Mouse (Mus musculus) testis, postnatal 14 days (tissue): ENCODE data around the gene Serinc3.

ENCODE experiments used
- DNase-seq: peaks from one replicate; pipeline ENCODE4 v3.0.0; 2021; ENCODE audit warnings: low spot score

The Serinc3 gene

DNA sequence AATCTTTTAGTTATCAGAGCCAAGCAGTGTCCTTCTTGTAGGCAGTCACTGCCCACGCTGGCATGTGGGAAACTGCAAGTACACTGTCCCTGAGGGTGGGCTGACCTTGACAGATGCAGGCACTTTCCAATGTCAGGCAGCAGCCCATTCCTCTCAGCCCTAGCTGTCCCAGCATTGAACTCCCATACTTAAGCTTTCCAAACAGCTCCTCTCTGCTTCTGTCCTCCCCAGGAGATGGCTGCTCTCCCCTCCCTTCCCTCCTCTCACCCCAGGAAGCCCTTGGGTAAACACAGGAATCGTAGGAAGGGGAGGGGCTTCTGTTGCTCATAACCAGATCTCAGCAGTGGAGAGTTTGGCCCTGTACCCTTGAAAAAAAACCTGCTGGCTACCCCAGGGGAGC is 49.8 kb downstream of the Serinc3 start:
- peak; percentile 55 for DNase-seq

DNA sequence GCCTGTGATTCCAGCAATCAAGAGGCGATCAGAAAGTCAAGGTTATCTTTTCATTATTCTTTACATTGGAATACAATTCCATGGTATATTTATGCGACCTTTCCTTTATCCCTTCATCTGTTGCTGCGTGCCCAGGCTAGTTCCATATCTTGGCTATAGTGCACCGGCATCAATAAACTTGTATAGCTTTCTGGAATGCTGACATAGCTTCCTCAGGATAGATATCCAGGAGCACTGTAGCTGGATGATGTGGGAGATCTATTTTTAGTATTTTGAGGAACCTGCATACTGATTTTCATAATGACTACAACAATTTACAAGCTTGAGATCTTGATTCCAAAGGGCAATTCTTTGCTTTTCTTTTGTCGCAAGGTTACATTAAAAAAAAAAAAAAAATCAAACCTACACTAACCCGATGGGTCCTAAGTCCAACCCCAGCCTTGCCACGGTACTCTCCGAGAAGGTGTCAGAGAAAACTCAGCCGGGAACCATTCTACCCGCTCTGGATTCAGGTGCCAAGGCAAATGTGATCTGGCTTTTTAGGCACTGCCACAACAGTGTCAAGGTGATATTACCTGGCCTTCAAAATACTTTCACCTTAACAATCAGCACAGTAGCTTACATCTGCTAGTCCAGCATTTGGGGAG is 51.2 kb downstream of the Serinc3 start:
- no peak for DNase-seq

DNA sequence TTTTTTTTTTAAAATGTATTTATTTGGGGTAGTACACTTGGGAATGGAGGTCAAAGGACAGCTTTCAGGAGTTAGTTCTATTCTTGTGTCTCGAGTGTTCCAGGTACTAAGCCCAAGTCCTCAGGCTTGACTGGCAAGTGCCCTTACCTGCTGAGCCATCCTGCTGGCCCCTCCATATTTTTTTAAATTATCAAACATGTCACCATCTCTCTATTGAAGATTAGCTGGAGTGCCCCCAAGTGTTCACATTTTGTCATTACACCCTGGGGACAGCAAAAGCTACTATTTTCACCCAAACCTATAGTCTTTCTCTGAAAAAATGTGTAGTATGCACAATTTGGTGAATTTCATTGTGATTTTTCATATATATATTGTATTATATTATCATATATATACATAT is 52.8 kb downstream of the Serinc3 start:
- DNase-seq: no peak

DNA sequence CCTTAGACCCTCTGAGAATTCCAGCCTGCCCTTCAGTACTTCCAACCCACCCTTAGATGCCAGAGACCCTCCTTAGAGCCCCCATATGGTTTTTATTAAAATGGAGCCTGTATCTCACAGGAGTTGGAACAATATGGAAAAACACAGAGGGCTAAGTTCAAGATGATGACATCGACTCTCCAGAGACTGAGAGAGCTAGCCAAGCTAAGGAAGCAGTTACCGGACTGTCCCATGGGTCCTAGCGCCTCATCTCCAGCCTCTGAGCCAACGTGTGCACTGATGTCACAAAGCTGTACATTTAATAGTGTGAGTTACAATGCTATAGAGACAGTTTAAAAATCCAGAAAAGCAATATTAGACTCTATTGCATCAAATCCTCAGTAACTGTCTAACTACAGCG is 53.9 kb downstream of the Serinc3 start:
- no peak for DNase-seq

DNA sequence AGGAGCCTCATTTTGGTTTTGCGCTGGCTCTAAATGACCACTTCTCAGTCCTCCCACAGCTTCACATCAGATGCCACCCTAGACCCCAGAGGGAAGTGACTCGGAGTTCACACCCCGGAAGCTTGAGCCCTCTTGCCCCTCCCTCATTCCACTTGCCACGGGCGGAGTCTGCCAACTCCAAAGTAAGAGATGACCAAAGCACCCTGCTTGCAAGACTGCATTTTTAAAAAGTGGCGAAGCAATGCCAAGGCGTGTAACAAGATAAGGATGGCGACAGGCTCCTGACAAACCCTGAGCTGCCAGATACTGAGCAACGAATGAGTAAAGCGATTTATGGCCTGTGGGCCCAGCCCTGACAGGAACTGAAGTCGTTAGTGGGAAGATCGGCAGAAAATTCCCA is 54.7 kb downstream of the Serinc3 start:
- no peak for DNase-seq

DNA sequence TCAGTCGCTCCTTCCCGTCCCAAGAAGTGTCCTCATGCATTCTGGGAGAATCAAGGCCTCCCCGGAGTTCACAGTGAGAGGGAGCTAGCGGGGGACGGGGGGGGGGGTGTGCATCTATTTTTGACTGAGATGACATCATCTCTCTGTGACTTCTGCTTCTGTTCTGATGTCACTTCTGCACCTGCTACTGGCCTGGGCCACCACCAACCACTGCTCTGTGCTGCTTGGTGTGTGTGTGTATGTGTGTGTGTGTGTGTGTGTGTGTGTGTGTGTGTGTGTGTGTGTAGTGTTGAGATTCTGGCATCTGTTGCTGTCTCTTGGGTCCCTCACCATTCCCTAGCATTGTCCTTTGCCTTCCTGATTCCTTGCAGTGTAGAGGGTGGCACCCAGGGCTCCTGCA is 57.4 kb downstream of the Serinc3 start:
- no peak for DNase-seq

DNA sequence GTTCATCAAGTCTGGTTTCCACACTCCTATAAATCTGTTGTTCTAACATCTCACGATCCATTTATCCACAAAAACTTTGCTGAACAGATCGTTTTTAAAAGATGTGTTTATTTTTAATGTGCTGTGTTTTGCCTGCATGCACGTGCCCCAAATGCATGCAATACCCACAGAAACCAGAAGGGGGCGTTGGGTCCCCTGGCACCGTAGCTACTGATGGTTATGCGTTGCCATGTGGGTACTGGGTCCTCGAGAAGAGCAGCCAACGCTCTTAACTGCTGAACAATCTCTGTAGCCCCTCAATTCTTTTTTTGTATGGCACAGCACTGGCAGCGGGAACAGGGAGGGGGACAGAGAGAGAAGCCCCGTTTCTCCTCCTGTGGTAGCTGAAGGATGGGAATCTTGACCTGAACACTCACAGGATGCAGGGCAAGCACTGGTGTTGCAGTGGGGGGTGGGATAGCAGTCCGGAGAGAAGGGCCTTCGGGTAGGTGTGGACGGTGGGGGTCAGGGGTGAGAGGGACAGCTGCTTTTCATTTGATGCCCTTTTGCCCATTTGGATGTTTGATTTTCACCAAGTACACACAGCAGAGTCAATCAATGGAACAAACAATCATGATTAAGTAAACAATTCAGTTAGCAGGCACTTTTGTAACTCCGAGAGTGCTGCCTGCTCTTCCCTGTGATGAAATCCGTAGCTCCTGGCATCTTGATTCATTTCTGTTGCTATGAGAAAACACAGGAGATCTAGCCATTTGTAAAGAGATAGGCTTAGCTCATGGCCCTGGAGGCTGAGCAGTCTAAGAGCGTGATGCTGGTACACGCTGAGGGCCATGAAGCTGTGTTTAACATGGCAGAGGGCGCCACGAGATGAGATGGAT is 58.3 kb downstream of the Serinc3 start:
- DNase-seq: peak; percentile 46

DNA sequence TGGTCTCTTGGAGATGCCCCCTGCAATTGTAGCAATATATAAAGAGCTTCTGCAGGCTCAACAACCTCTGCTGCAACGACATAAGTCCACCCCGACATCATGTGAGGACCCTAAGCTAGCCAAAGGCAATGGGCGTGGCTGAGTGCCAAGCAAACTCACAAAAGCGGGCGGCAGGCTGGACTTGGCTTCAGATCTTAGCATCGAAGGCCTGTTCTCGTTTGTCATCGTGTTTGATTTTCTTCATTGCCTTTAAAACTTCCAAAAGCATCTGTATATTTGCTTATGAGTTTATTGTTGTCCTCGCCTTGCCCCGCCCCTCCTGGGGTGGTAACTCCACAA is 60.9 kb downstream of the Serinc3 start:
- DNase-seq: no peak

DNA sequence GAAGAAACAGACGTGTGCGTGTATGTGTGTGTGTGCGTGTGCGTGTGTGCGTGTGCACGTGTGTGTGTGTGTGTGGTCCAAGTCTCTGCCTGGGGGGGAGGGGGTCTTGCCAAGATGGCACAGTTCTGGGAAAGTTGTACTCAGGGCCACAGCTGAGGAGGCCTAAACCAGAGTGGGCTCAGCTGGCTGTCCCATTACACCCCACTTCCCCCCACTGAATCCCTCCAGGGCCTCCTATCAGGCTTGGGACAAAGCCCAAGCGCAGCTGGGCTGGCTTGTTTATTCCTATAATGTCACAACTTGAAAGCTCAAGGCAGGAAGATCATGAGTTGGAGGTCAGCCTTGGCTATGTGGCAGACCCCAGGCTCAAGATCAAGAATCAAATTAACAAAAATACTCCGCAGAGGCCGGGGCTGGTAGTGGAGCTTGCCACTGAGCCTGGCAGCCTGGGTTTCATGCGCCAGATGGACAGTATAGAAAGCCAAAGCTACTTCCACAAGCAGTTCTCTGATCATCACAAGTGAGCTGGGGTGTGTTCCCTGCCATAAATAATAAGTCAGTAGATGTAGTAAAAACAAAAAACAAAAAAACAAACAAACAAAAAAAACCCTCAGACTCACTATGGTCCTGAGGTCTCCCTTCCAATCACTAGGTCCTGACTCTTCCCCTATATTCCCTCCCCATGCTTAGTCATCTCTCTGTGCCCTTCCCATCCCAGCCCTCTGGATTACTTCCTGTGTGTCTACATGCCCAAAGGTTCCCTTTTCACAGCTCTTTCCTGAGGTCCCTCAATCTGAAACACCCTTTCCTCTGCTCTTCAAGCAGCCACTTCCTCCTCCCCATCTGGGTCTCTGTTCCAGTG is 61.5 kb downstream of the Serinc3 start:
- DNase-seq: no peak

DNA sequence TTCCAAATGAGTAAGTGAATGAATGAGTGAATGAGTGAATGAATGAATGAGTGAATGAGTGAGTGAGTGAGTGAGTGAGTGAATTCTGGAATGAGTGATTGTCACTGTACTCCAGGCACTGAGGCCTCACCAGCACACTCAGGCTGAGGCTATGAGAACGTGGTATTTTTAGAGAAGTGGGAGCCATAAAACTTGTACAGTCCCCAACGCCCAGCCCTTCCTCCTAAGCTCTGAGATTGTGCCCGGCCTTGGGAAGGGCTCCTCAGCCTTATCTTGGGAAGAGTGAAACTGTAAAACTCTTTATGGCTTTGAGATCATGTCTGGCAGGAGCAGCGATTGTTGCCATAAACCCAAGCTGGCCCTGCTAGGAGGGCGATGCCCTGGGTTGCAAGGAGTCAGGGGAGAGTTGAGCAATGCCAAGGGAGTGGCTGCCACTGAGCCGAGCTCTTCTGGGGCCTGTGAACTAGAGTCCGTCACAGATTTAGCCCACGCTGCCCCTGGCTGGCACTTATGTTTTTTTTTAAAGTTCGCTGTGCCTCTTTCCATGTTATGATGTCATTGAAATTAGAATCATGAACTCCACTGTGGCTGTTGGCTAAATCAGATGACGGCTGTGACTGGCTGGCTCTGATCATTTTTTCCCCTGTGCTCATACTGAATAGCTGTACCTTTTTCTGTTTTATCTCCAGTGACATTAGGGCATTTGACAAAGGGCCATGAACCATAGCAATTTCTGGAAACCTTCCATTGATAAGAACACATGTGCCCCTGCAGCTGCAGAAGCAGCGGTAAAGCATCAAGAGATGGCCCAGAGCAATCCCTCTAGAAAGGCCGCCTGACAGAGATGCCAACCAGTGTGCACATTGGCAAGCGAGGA is 64.6 kb downstream of the Serinc3 start:
- peak; percentile 39 for DNase-seq

DNA sequence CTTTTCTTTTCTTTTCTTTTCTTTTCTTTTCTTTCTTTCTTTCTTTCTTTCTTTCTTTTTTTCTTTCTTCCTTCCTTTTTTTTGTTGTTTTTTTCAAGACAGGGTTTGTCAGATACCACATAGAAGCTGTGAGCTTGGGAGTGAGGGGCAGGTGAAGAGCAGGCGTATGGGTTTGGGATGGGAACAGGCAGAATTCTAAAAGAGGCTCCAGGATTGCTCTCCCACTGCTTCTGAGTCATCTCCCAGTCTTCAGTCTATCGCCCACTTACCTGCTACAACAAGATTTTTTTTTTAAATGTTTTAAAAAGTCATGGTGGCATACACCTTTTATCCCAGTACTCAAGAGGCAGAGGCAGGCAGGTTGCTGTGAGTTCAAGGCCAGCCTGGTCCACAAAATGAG is 66.9 kb downstream of the Serinc3 start:
- DNase-seq: no peak

DNA sequence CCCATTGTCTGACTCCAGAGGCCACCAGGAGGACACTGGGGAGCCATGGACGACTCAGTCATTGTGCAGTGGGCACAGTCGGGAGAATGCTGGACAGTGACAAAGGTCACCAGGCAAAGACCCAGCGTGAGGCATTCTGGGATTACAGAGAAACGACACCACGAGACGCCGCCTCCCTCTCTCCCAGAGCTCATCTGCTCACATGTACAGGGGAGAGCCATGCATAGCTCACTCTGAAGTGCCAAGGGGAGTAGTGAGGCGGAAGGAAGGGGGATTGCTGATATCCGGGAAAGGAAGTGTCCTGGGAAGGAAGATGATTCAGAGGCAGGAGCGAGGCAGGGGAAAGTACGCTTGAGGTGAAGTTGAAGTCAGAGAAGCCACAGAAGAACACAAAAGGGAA is 69.7 kb downstream of the Serinc3 start:
- no peak for DNase-seq

DNA sequence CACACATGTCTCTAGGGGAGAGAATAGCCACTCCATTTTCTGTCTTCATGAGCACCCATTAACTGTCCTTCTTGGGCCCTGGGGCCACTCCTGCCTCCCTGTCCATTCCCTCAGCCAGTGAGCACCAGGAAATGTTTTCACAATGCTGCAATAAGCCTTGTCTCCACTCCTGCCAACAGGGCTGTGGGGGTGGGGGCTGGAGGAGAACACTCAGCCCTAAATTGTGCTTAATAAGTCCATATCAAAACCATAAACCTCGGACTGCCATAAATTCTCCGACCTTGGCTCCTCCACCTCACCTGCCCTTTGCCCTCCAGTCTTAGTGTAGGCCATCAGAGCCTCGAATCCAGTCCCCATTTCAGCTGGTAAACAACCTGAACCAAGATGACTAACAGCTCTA is 70.6 kb downstream of the Serinc3 start:
- peak; percentile 31 for DNase-seq
